Mouse (Mus musculus) embryonic stem cell, embryonic (primary cell): Measurements from ENCODE around the gene Smarca4.

Experiments used
- CTCF ChIA-PET, 4 experiments: fragments of 300-600 bp in 2 of 4; fragments of 350-600 bp in 2 of 4; sonication (Branson Sonifier 250); formaldehyde crosslinking; loops; one replicate each; lab custom pipeline; 2022; ENCODE audit warnings: inconsistent platforms in 2 of 4; lab: Charles Lee
- POLR2A ChIA-PET, 4 experiments: fragments of 300-600 bp in 2 of 4; fragments of 350-600 bp in 2 of 4; sonication (Branson Sonifier 250); formaldehyde crosslinking; loops; one replicate each; lab custom pipeline; 2022; ENCODE audit warnings: antibody characterized with exemption in 4 of 4, inconsistent platforms in 1 of 4; lab: Charles Lee

The Smarca4 gene

GRCm38 (mm10) chr9:21735126-21735525, 119.2 kb downstream of the Smarca4 start:
- ChIA-PET CTCF (interaction anchor here in 2 of 4 experiments (0.6 to 1.4 kb wide), 2 partner anchors 18 to 118 kb away, joined by 3 to 4 read pairs; no protein-coding TSS in a partner anchor), POLR2A (interaction anchor here (0.7 to 26.2 kb wide), 28 partner anchors 9 to 189 kb away, joined by 3 to 656 read pairs (median 5); partner anchors contain the start of genes Ldlr (in 4 of the 4), Spc24 (in 2 of the 4) and Kank2 (in 1 of the 4))

- POLR2A ChIA-PET: interaction anchor here in 3 of 4 experiments (0.8 to 26.2 kb wide), 24 partner anchors 9 to 197 kb away, joined by 3 to 656 read pairs (median 6); partner anchors contain the start of genes Ldlr (in 3 of the 3), Spc24 (in 2 of the 3), Kank2 (in 1 of the 3) and Timm29 (in 1 of the 3)
- CTCF ChIA-PET: interaction anchor here in 3 of 4 experiments (0.7 to 2.3 kb wide), 8 partner anchors 13 to 135 kb away, joined by 3 to 13 read pairs (median 4); partner anchors contain the start of gene Spc24 (in 1 of the 3)
These were observed 120.6 kb downstream of the Smarca4 start for GRCm38 (mm10) chr9:21736580-21736979.

GRCm38 (mm10) chr9:21737188-21737587, 121.2 kb downstream of the Smarca4 start:
- POLR2A ChIA-PET: interaction anchor here in 3 of 4 experiments (0.8 to 26.2 kb wide), 19 partner anchors 12 to 196 kb away, joined by 3 to 656 read pairs (median 6); partner anchors contain the start of genes Ldlr (in 3 of the 3), Kank2 (in 2 of the 3), Spc24 (in 2 of the 3) and Timm29 (in 1 of the 3)
- CTCF ChIA-PET: interaction anchor here in 3 of 4 experiments (0.9 to 2.3 kb wide), 6 partner anchors 13 to 136 kb away, joined by 3 to 13 read pairs (median 6); partner anchors contain the start of gene Spc24 (in 1 of the 3)

GRCm38 (mm10) chr9:21738776-21739175, 122.8 kb downstream of the Smarca4 start:
- ChIA-PET POLR2A (interaction anchor here in 3 of 4 experiments (0.9 to 26.2 kb wide), 9 partner anchors 11 to 79 kb away, joined by 3 to 656 read pairs (median 9); partner anchors contain the start of genes Ldlr (in 3 of the 3) and Spc24 (in 1 of the 3)), CTCF (interaction anchor here in 2 of 4 experiments (0.9 to 2.0 kb wide), 2 partner anchors 14 to 66 kb away, joined by 3 to 5 read pairs; no protein-coding TSS in a partner anchor)

GRCm38 (mm10) chr9:21740427-21740826, 124.5 kb downstream of the Smarca4 start:
- ChIA-PET CTCF (interaction anchor here in 3 of 4 experiments (0.6 to 1.2 kb wide), 3 partner anchors 20 to 64 kb away, joined by 3 read pairs; no protein-coding TSS in a partner anchor), POLR2A (interaction anchor here in 3 of 4 experiments (0.6 to 26.2 kb wide), 14 partner anchors 9 to 98 kb away, joined by 3 to 656 read pairs (median 6); partner anchors contain the start of genes Ldlr (in 3 of the 3) and Spc24 (in 2 of the 3))

- POLR2A ChIA-PET: interaction anchor here in 3 of 4 experiments (0.7 to 26.2 kb wide), 13 partner anchors 9 to 53 kb away, joined by 3 to 656 read pairs (median 4); partner anchors contain the start of genes Ldlr (in 2 of the 3) and Spc24 (in 2 of the 3)
These were observed 125.5 kb downstream of the Smarca4 start for GRCm38 (mm10) chr9:21741514-21741913.

GRCm38 (mm10) chr9:21747238-21747774, 131.3 kb downstream of the Smarca4 start:
- ChIA-PET POLR2A (interaction anchor here in 3 of 4 experiments (0.8 to 34.0 kb wide), 8 partner anchors 9 to 42 kb away, joined by 3 to 1056 read pairs (median 4); partner anchors contain the start of genes Ldlr (in 2 of the 3), Kank2 (in 1 of the 3) and Spc24 (in 1 of the 3)), CTCF (interaction anchor here in 2 of 4 experiments (0.6 to 0.7 kb wide), 2 partner anchors 57 to 432 kb away, joined by 3 read pairs; no protein-coding TSS in a partner anchor)

More at GRCm38 (mm10) chr9:21741514-21741913, 125.5 kb downstream of the Smarca4 start:
- CTCF ChIA-PET: no interaction called here

GRCm38 (mm10) chr9:21748033-21748432, 132.1 kb downstream of the Smarca4 start:
- ChIA-PET POLR2A (interaction anchor here in 2 of 4 experiments (0.7 to 34.0 kb wide), 9 partner anchors 8 to 39 kb away, joined by 3 to 1056 read pairs (median 4); partner anchors contain the start of genes Ldlr (in 2 of the 2), Spc24 (in 2 of the 2) and Kank2 (in 1 of the 2)), CTCF (interaction anchor here in 1 of 4 experiments (0.6 kb wide), 1 partner anchor 40 kb away, joined by 3 read pairs; no protein-coding TSS in a partner anchor)

- ChIA-PET POLR2A (interaction anchor here in 2 of 4 experiments (0.7 to 34.0 kb wide), 9 partner anchors 9 to 39 kb away, joined by 3 to 1056 read pairs (median 4); partner anchors contain the start of genes Ldlr (in 2 of the 2), Spc24 (in 2 of the 2) and Kank2 (in 1 of the 2)), CTCF (interaction anchor here in 2 of 4 experiments (0.6 to 1.5 kb wide), 2 partner anchors 39 to 147 kb away, joined by 3 to 4 read pairs; no protein-coding TSS in a partner anchor)
These were observed 132.5 kb downstream of the Smarca4 start for GRCm38 (mm10) chr9:21748491-21748890.

GRCm38 (mm10) chr9:21749382-21750118, 133.6 kb downstream of the Smarca4 start:
- CTCF ChIA-PET: interaction anchor here in 3 of 4 experiments (0.5 to 1.5 kb wide), 7 partner anchors 10 to 406 kb away, joined by 4 to 9 read pairs (median 4); no protein-coding TSS in a partner anchor
- POLR2A ChIA-PET: interaction anchor here (0.6 to 34.0 kb wide), 14 partner anchors 10 to 128 kb away, joined by 3 to 1056 read pairs (median 6); partner anchors contain the start of genes Ldlr (in 3 of the 4), Kank2 (in 2 of the 4) and Spc24 (in 2 of the 4)

GRCm38 (mm10) chr9:21750370-21750769, 134.4 kb downstream of the Smarca4 start:
- ChIA-PET POLR2A (interaction anchor here in 3 of 4 experiments (0.5 to 34.0 kb wide), 18 partner anchors 9 to 127 kb away, joined by 3 to 1056 read pairs (median 6); partner anchors contain the start of genes Ldlr (in 3 of the 3), Spc24 (in 3 of the 3) and Kank2 (in 2 of the 3)), CTCF (interaction anchor here (0.6 to 1.4 kb wide), 6 partner anchors 10 to 406 kb away, joined by 4 to 10 read pairs (median 5); no protein-coding TSS in a partner anchor)

GRCm38 (mm10) chr9:21751347-21751746, 135.4 kb downstream of the Smarca4 start:
- CTCF ChIA-PET: interaction anchor here in 2 of 4 experiments (2.7 kb wide), 2 partner anchors 53 kb away, joined by 10 to 17 read pairs; no protein-coding TSS in a partner anchor
- POLR2A ChIA-PET: interaction anchor here in 3 of 4 experiments (0.6 to 34.0 kb wide), 13 partner anchors 10 to 54 kb away, joined by 3 to 1056 read pairs (median 8); partner anchors contain the start of genes Kank2 (in 2 of the 3), Ldlr (in 2 of the 3) and Spc24 (in 1 of the 3)

- POLR2A ChIA-PET: interaction anchor here (0.5 to 34.0 kb wide), 42 partner anchors 8 to 723 kb away, joined by 3 to 1056 read pairs (median 4); partner anchors contain the start of genes Kank2 (in 3 of the 4), Ldlr (in 3 of the 4), Ccdc159 (in 1 of the 4) and Icam4 (in 1 of the 4)
These were observed 136.4 kb downstream of the Smarca4 start for GRCm38 (mm10) chr9:21752252-21752792.

More at GRCm38 (mm10) chr9:21752252-21752792, 136.4 kb downstream of the Smarca4 start:
- CTCF ChIA-PET: interaction anchor here (0.6 to 2.7 kb wide), 22 partner anchors 8 to 151 kb away, joined by 3 to 17 read pairs (median 4); no protein-coding TSS in a partner anchor
